Mouse (Mus musculus): ENCODE measurements around the gene Trmt2b.
"Not testable (repeated sequence)": the region's sequence is repeated elsewhere in the genome, so short reads cannot be mapped to it uniquely, and the experiment has no call there.

The Trmt2b gene

GRCm38 (mm10) chrX:134238266-134238665, 38.5 kb downstream of the Trmt2b start:
- in situ Hi-C loops (cut with MboI; ENCODE audit: low pct_unique_long_range_greater_than_20kb in 1 of 2, low sequenced_read_pairs in 2 of 2, unreplicated experiment in 1 of 2) = no loop called here

GRCm38 (mm10) chrX:134233048-134233447, 43.7 kb downstream of the Trmt2b start:
- in situ Hi-C loops (cut with MboI; ENCODE audit: low pct_unique_long_range_greater_than_20kb in 1 of 2, low sequenced_read_pairs in 2 of 2, unreplicated experiment in 1 of 2) = no loop called here

GRCm38 (mm10) chrX:134221856-134222255, 54.9 kb downstream of the Trmt2b start, which contains the start of gene Nox1:
Gene Nox1 (minus strand): TSS chrX:134221956.
- in situ Hi-C loops (cut with MboI; ENCODE audit: low pct_unique_long_range_greater_than_20kb in 1 of 2, low sequenced_read_pairs in 2 of 2, unreplicated experiment in 1 of 2) = no loop called here

- in situ Hi-C loops (cut with MboI; ENCODE audit: low pct_unique_long_range_greater_than_20kb in 1 of 2, low sequenced_read_pairs in 2 of 2, unreplicated experiment in 1 of 2) = no loop called here
Measured at GRCm38 (mm10) chrX:134220618-134221017, 56.2 kb downstream of the Trmt2b start.

GRCm38 (mm10) chrX:134218161-134218560, 58.6 kb downstream of the Trmt2b start:
- in situ Hi-C loops (cut with MboI; ENCODE audit: low pct_unique_long_range_greater_than_20kb in 1 of 2, low sequenced_read_pairs in 2 of 2, unreplicated experiment in 1 of 2) = no loop called here

- in situ Hi-C loops (cut with MboI; ENCODE audit: low pct_unique_long_range_greater_than_20kb in 1 of 2, low sequenced_read_pairs in 2 of 2, unreplicated experiment in 1 of 2) = no loop called here
Measured at GRCm38 (mm10) chrX:134211151-134211642, 65.6 kb downstream of the Trmt2b start.

GRCm38 (mm10) chrX:134208491-134208890, 68.3 kb downstream of the Trmt2b start:
- in situ Hi-C loops (cut with MboI; ENCODE audit: low pct_unique_long_range_greater_than_20kb in 1 of 2, low sequenced_read_pairs in 2 of 2, unreplicated experiment in 1 of 2) = no loop called here

- in situ Hi-C loops (cut with MboI; ENCODE audit: low pct_unique_long_range_greater_than_20kb in 1 of 2, low sequenced_read_pairs in 2 of 2, unreplicated experiment in 1 of 2) = not testable (repeated sequence)
Measured at GRCm38 (mm10) chrX:134187201-134187600, 89.6 kb downstream of the Trmt2b start, which contains the start of gene Arl13a. Gene Arl13a (plus strand): TSS chrX:134187501.

- in situ Hi-C loops (cut with MboI; ENCODE audit: low pct_unique_long_range_greater_than_20kb in 1 of 2, low sequenced_read_pairs in 2 of 2, unreplicated experiment in 1 of 2) = no loop called here
Measured at GRCm38 (mm10) chrX:134174699-134175098, 102.1 kb downstream of the Trmt2b start.

Data from mouse embryonic stem cell (cell line).